Mouse (Mus musculus) sigmoid colon, adult 10 weeks (tissue): Measurements from ENCODE around the gene Ftl1-ps1. TPM values are rescaled to one million over a fixed set of nuclear protein-coding genes. Genes with fewer than 3 reads are reported as not detected.

ENCODE experiments used
- polyA plus RNA-seq: library from polyadenylated mRNA; stranded (reverse); fragments of 350-450 nt; fragmentation: Illumina TruSeq; extraction: RNeasy Lipid Tissue Mini Kit (QIAGEN cat#74804); gene quantifications from one replicate; pipeline ENCODE4 v1.2.3, GENCODE M21; 2014; ENCODE audit warnings: low read depth, low replicate concordance

The Ftl1-ps1 gene
- 4.1 TPM for polyA plus RNA-seq

DNA sequence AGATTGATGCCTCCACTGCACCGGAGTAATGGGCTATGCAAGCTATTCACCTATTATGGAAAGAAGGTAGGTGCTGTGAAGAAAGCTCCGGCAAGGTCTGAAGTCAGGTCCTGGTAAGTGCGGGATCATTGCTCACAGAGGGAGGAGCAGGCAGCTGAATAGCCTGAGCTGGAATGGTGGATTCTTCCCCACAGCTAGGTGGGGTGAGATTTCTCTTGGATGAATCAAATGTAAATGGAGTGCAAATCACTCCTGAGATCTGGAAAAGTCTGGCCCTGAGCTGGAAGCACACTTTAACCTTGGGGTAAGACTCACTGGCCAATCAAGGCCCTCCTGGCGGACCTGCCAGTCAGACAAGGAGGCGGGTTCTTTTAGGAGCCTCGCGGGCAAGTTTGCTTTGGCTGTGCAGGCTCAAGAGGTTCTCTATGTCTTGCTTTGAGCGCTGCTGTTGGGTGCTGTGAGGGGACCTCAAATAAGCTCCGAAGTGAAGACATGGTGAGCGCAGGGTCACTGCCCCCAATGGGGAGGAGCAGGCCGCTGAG lies at the start of gene Ftl1-ps1:
Ftl1-ps1 (plus strand) TSS at position 397 of the 542 bp plus-strand sequence.

DNA sequence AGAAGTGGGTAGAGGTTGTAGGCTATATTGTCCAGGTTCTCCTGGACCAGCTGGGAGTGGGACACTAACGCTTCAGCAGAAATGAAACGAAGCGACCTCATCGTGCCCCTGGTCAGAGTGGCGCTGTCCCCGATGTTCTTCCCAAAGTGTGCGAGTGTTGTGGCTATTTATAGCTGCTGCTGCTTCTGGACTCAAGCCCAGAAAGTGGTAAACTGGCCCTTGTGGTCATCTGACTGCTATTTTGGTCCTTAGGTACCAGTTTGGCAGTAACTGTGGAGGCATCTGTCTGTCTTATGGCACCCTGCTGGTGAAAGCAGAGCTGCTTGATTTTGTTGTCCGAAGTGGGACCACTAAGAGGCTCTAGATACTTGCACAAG lies 35.6 kb upstream of the Ftl1-ps1 start, which contains the start of gene Lrrc14b:
Lrrc14b (minus strand) TSS at position 147 of the 377 bp plus-strand sequence.

DNA sequence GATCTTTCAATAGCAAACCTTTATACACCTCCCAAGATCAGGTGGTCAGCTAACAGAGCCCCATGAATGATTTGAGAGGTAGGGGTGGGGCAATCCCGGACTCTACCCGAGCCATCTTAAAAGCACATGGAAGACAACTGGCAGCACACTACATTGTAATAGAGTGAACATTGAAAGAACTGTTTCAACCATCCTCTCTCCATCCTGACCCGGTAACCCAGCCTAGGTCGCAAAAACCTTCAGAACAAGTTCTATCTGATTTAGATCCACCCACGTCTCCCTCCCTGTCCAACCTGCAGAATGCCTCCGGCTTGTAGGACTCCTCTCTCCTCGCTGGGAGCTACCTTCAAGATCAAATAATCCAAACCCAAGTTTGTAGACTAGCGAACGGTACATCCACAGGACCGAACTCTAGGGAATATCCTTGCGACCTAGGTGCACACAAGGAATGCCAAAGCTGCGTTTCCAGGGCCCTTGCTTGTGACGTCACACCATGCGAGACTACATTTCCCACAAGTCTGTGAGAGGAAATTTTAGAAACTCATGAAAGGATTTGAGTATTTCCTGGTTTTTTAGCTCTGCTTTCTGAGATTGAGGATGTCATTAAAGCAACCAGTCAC lies 9.0 kb upstream of the Ftl1-ps1 start, which contains the start of gene Zfp72:
Zfp72 (minus strand) TSS at position 466 of the 620 bp plus-strand sequence.

Other genes starting within 250 kb of the Ftl1-ps1 start
- gene Exoc3, start 191.0 kb upstream of the Ftl1-ps1 start, polyA plus RNA-seq: 36.0 TPM
- gene Ahrr, start 107.4 kb upstream of the Ftl1-ps1 start, polyA plus RNA-seq: 2.6 TPM
- gene Pdcd6, start 82.1 kb upstream of the Ftl1-ps1 start, polyA plus RNA-seq: 151 TPM
- 336 TPM for gene Sdha, start 49.4 kb upstream of the Ftl1-ps1 start, polyA plus RNA-seq
- gene Ccdc127, start 49.4 kb upstream of the Ftl1-ps1 start, polyA plus RNA-seq: 22.9 TPM
- 0.16 TPM for gene Lrrc14b, start 35.7 kb upstream of the Ftl1-ps1 start, polyA plus RNA-seq
- gene Zfp72, start 8.9 kb upstream of the Ftl1-ps1 start, polyA plus RNA-seq: 21.3 TPM
- 80.0 TPM for gene Zfp825, start 94.3 kb downstream of the Ftl1-ps1 start, polyA plus RNA-seq
- 229 TPM for gene Erap1, start 239.9 kb downstream of the Ftl1-ps1 start, polyA plus RNA-seq